Mouse (Mus musculus) gastrocnemius, postnatal 10 days (tissue): ENCODE results near the gene Lingo2. TPM values are rescaled to one million over a fixed set of nuclear protein-coding genes. Genes with fewer than 3 reads are reported as not detected.
"Not testable (repeated sequence)": the region's sequence is repeated elsewhere in the genome, so short reads cannot be mapped to it uniquely, and the experiment has no call there.

Experiments used
- DNase-seq: peaks from one replicate; pipeline ENCODE4 v3.0.0; 2021; ENCODE audit warnings: mixed read lengths
- total RNA-seq, 2 experiments: library from RNA; stranded (reverse); gene quantifications; 2 replicates each; pipeline ENCODE4 v1.2.3; 2021

Lingo2 gene
- total RNA-seq, 2 experiments from 2014 or later: 0.20 to 0.21 TPM

DNA sequence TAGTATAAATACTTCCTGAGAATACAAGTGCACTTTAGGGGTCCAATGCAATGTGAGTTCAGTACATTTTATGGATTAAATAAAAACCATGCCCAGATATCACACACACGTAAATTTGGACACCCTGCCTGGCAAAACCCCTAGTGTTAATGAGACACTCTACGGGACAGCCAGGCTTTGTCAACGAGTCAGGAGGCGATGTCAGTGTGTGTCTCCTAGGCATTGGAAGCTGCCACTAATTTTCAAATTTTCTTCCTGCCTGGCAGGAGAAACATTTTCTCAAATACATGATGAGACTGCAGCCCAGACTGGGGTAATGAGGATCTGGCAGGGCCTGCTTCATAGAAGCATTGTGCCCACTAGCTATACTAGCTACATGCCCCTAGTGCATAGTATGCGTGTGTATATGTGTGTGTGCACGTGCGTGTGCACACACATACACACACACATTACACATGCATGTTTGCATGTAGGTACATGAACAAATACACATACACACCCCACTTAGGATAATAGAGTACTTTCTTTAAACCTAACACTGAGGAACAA is 1128.2 kb downstream of the Lingo2 start:
- no peak for DNase-seq

DNA sequence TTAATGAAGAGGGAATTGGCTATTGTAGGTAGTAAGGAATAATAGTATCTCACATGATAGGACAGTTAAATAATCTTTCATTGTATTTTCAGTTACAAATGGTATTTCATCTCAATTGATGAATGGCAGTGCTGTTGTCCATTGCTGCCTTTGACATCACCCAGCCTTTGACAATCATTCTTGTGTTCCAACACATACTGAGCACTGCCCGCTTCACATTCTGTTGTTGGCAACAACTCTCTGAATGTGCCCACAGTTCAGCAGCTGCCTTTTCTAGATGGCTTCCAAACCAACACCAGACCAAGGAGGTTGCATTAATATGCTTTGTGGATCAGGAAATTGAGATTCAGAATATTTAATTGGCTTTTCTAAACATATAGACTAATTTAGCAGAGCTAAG is 1130.8 kb downstream of the Lingo2 start:
- DNase-seq: no peak

DNA sequence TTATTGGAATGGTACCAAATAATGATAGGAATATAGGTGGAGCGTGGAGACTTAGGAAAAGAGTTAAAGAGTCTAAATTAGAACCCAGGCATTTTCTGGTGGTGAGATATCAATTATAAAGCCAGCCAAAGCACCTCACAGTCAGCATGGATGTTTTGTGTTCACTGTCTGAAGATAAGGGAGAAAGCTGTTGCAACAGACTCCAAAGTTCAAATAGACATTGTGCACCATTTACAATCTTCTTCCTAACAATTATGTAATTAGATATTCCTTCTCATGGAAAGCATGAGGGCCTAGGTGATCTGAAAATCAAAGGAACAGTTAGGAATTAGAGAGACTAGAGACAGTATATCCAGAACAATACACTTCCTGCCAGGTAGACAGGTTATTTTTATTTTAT is 1136.8 kb downstream of the Lingo2 start:
- DNase-seq: no peak

DNA sequence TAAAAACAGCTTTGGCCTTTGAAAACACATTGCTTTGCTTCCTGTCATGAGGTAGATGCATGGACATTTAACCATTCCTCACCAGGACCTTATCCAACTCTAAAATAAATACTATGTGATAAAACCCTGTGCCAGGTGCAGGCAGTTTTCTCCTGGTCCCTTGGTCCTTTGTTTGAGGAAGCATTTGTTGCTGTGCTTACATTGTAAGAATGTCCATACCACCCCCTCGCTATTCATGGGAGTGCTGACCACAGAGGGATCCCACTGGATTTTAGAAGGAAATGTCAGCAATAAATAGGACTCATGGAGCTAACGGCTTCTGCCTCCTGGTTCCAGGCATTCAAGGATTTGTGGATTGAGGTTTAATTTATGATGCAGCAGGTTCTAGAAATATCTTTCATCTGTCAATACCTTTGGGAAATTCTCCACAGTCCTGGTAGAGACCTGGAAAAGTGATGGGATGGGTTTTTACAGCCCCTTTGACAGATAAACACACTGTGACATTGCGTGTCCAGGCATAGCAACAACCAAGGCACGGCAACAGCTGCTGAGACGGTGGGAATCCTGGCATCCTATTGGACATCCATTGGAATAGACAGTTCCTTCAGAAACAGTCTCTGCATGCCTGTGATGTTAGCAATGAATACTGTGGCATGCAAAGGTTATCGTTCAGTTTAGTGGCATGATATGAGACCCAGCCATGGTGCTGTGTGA is 1143.9 kb downstream of the Lingo2 start:
- no peak for DNase-seq

GRCm38 (mm10) chr4:35806881-35807464 is 1144.6 kb downstream of the Lingo2 start:
- no peak for DNase-seq

GRCm38 (mm10) chr4:35784255-35784921 is 1167.2 kb downstream of the Lingo2 start:
- no peak for DNase-seq

DNA sequence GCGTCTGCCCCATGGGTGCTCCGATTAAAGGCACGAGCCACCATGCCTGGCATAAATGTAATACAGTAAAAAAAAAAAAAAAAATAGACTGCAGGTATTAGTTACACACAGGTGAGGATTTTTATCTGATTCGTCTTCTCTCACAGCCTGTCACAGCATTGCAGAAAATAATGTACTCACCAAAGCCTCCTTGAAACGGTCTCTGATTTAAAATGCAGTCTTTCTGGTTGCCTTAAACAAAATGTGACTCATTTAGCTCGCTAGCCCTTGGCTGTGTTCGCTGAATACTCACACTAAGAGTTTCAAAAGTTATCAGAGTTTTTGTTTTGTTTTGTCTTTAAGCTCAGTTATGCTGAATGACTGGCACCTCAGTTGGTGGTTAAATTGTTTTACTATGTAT is 1180.7 kb downstream of the Lingo2 start:
- DNase-seq: no peak

DNA sequence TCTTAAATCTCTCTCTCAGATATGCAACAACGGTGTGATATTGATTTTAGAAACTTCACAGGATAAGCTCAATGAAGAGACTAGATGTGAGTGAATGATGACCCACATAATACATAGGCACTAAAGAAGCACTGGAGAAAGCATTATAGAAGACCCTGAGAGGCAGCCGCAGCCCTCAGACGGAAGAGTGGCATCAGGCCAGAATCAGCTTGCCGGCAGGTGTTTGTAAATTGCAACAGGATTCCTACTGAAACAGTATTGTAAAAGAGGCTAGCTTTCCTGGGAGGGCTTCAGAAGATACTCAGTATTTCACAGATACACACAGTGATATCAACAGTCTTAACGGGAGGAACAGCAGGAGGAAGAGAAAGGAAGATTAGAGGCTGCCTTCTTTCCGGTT is 1184.6 kb downstream of the Lingo2 start:
- no peak for DNase-seq

GRCm38 (mm10) chr4:35761181-35761580 is 1190.4 kb downstream of the Lingo2 start:
- DNase-seq: no peak

DNA sequence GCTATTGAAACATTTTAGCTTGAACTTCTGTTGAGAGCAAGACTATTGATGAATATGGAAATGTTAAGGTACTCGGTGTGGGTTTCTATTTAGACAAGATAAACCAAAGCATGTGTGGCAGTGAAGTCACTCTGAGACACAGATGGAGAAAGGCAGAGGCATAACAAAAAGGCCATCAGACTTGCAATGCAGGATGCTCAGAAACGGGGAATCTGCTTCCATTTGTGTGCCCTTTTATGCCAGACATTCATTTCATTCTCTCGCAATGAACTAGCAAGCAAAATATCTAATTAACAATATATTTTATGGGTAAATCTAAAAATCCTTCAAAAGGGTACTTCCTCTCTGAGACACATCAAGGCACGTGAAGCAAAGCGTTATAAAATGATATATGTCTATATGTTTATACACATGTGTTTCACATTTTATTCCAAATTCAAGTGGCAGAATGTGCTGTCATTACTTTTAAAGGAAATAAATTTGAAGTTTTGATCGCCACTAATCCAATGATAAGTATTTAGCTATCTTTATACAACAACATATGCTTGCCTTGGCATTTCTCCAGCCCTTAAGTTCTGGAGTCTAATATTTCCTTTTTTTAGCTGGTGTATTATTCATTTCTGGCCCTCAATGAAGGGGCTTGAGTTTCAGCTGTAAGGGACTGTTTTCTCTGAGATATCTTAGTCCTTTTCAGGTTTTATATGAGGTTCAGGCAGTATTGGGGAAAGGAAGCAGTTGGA is 1199.3 kb downstream of the Lingo2 start:
- DNase-seq: no peak

DNA sequence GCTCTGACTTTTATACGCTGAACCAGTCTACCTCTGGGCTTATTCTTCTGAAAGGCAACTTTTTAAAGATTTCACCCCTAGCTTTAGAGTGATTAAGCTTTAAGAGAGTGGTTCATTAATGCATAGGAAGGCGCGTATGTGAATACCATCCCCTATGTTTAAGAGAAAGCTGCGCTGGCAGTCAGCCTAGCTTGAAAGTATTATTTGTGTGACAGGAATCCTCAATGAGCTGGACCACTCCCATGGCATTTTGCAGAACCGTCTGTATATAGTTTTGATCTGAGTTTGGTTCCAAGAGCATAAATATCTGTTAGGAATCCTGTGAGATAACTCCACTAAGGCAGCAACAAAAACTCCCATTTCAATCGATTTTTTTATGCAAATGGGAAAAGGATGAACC is 1204.9 kb downstream of the Lingo2 start:
- no peak for DNase-seq

DNA sequence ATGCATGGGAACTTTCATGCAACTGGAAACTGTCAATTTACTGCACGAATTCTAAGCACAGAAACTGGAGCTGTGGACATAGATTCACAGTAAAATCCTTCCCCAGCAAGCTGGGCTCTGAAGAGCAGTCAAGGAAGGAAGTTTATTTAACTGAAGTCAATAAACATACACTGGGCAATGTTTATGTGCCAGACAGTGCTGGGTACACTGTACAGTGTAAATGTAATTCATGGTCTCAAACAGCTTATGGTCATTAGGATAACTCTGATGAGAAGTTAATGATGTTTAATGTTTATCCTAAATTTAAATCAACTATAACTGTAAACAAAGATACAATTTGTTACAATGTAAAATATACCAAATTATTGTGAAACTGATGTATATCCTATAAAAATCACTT is 1226.8 kb downstream of the Lingo2 start:
- DNase-seq: no peak

DNA sequence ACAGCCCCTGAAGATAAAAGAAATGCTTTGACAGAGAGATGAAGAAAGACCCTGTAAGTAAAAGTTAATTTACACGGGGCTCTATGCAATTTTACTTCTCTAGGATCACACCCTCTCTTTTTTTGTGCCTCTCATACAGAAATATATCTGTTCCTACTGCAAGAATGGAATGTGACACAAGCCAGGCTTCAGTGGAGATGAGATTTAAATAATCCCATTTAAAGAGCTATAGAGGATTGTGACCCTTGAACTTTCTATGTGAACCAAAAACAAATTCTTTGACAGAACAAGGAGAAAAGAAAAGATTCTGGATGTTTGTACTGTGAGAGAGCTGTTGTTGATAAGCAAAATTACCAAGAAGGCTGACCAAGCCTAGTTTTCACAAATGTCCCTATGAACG is 1247.4 kb downstream of the Lingo2 start:
- no peak for DNase-seq

DNA sequence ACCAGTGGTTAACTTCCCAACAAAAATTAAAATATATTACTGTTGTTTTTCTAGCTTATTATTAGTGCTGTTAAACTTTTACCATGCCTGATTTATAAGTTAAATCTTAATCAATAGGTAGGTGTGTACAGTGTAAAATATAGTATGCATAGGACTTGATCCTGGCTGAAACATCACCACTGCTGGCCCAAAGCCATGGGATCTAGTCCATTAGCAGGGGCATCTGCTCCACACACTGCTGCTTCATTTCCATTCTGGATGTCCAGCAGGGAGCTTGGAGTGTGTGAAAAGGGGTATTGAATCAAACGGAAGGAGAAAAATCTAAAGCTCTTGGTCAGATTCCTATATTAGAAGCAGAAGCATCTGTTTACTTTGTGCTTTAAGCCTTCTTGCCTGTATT is 1248.9 kb downstream of the Lingo2 start:
- no peak for DNase-seq

DNA sequence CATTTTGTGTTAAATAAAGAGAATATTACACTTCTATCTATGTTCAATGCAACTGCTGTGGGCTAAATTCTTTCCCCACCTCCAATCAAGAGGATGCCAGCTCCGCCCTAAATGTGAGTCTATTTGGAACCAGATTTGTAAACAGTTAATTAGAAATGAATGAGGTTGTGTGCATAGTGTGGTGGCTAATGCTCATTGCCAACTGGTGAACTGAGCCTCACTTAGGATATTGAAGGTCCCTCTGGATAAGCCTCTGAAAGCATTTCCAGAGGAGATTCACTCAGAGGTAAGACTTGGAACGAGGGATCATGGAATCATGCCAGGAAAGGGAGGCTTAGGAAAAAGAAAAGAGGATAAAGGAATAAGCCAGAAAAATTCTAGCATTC is 1256.4 kb downstream of the Lingo2 start:
- no peak for DNase-seq

- DNase-seq: no peak
Measured at GRCm38 (mm10) chr4:35694360-35695136, 1257.0 kb downstream of the Lingo2 start.

GRCm38 (mm10) chr4:35690521-35690920 is 1261.0 kb downstream of the Lingo2 start:
- no peak for DNase-seq

DNA sequence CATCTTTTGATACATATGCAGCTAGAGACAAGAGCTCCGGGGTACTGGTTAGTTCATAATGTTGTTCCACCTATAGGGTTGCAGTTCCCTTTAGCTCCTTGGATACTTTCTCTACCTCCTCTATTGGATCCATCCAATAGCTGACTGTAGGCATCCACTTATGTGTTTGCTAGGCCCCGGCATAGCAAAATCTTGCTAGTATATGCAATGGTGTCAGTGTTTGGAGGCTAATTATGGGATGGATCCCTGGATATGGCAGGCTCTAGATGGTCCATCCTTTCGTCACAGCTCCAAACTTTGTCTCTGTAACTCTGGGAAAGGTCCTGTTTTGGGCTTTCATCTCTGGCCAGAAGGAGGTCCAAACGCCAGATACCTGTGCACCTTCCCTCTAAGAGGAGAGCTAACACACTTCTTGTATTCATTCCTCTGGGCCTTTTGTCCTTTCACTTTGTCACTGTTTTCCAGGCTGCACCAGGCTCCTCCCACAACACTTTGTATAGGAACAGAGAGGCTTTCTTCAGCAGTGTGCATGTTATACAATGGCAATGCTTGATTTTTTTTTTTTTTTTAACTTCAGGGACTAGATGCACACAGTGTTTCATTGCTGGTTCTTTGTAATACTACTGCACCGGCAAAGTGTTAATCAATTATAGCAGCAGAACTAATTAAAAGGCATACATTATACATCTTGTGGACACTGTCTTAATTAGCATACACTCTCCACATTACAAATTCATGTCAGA is 1262.9 kb downstream of the Lingo2 start:
- DNase-seq: not testable (repeated sequence)
